Mouse (Mus musculus) right cerebral cortex, postnatal 25 days (tissue): ENCODE data around the gene Cnot4.

Source experiments
- DNase-seq: peaks from one replicate; pipeline ENCODE4 v3.0.0; 2022

The Cnot4 gene

GRCm38 (mm10) chr6:35032704-35033103, 100.8 kb downstream of the Cnot4 start:
- DNase-seq: no peak

GRCm38 (mm10) chr6:35030811-35031210, 102.7 kb downstream of the Cnot4 start:
- no peak for DNase-seq

GRCm38 (mm10) chr6:35030226-35030625, 103.3 kb downstream of the Cnot4 start:
- DNase-seq: no peak

- DNase-seq: no peak
These were observed 105.5 kb downstream of the Cnot4 start for GRCm38 (mm10) chr6:35028023-35028422.

- no peak for DNase-seq
These were observed 106.3 kb downstream of the Cnot4 start for GRCm38 (mm10) chr6:35027257-35027656.

- no peak for DNase-seq
These were observed 116.9 kb downstream of the Cnot4 start for GRCm38 (mm10) chr6:35016624-35017023.

- no peak for DNase-seq
These were observed 121.6 kb downstream of the Cnot4 start for GRCm38 (mm10) chr6:35011953-35012352.

- no peak for DNase-seq
These were observed 122.8 kb downstream of the Cnot4 start for GRCm38 (mm10) chr6:35010705-35011104.

GRCm38 (mm10) chr6:35002261-35002669, 131.3 kb downstream of the Cnot4 start:
- peak; percentile 57 for DNase-seq

GRCm38 (mm10) chr6:34999101-34999500, 134.4 kb downstream of the Cnot4 start:
- peak; percentile 44 for DNase-seq

- DNase-seq: no peak
These were observed 137.0 kb downstream of the Cnot4 start for GRCm38 (mm10) chr6:34996496-34996895.

- peak; percentile 53 for DNase-seq
These were observed 138.3 kb downstream of the Cnot4 start for GRCm38 (mm10) chr6:34995265-34995681.

GRCm38 (mm10) chr6:34994692-34995091, 138.8 kb downstream of the Cnot4 start:
- no peak for DNase-seq

- no peak for DNase-seq
These were observed 144.3 kb downstream of the Cnot4 start for GRCm38 (mm10) chr6:34989263-34989662.

- DNase-seq: no peak
These were observed 145.3 kb downstream of the Cnot4 start, which contains the start of gene Slc23a4 for GRCm38 (mm10) chr6:34988081-34988761. Gene Slc23a4, minus strand, starts transcription at chr6:34988404.

GRCm38 (mm10) chr6:34987085-34987645, 146.4 kb downstream of the Cnot4 start:
- no peak for DNase-seq

- DNase-seq: no peak
These were observed 152.9 kb downstream of the Cnot4 start for GRCm38 (mm10) chr6:34980661-34981060.

- no peak for DNase-seq
These were observed 154.2 kb downstream of the Cnot4 start for GRCm38 (mm10) chr6:34979291-34979690.
